Mouse (Mus musculus) liver, postnatal 0 days (tissue): ENCODE results near the gene Brf1.

Source experiments
- CTCF ChIP-seq: sonication (generic); IDR thresholded peaks from 2 replicates; pipeline ENCODE4 v1.5.1; 2016; ENCODE audit warnings: antibody characterized with exemption, low read depth
- EP300 ChIP-seq: IDR thresholded peaks from 2 replicates; pipeline ENCODE4 v1.6.1; 2016; ENCODE audit warnings: antibody characterized with exemption, low read depth, mild to moderate bottlenecking

GRCm38 (mm10) chr12:112916698-112917400 lies 83.7 kb downstream of the Brf1 start:
- TF ChIP-seq CTCF: no peak
- no peak for TF ChIP-seq EP300
